Mouse (Mus musculus) layer of hippocampus, postnatal 25 days (tissue): ENCODE data around the gene Clrn2. TPM values are rescaled to one million over a fixed set of nuclear protein-coding genes. Genes with fewer than 3 reads are reported as not detected.

Experiments
- DNase-seq, 2 experiments: peaks; one replicate each; pipeline ENCODE4 v3.0.0; 2022; ENCODE audit warnings: mixed read lengths in 2 of 2, low spot score in 1 of 2; ENCODE audit errors: extremely low spot score in 1 of 2
- total RNA-seq, 2 experiments: library from RNA; stranded (reverse); gene quantifications; 2 replicates each; pipeline ENCODE4 v1.2.3; 2021

The Clrn2 gene
- total RNA-seq, 2 experiments from 2014 or later = 0.49 to 0.94 TPM

DNA sequence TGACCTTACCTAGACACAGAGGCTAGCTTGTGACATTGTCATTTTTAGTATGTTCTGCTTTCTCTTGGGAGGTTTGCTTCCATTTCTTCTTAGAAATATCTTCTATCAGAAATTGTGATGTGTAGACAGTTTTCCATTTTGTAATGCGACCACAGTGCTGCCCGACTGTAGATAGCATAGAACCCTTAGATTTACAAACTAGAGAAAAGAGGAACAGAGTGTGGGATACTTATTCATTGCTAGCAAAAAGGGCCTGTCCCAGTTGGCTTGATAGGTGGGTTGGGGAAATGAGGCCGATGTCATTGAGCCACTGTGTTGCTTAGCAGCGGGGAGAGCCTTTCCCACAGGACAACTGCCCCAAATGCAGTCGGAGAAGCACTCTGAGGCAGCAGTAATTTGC is 44.0 kb downstream of the Clrn2 start:
- DNase-seq = no peak

DNA sequence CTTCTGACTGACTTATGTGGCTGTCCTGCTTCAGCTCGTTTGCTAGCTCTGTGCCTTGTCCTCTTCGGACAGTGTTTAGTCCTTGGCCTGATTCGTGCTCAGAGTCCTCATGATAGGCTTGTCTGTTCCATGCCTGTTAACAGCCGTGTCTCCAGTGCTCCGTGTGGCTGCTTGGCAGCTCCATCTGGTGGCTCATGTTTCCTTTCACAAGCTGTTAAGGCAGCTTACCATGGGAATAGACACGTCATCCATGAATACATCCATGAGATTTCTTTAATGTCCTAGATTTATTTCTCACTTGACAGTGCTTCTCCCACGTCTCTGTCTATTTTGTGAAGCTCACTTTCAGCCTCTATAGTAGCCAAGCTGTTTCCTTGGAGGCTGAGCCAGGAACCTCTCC is 56.5 kb downstream of the Clrn2 start:
- DNase-seq = no peak

DNA sequence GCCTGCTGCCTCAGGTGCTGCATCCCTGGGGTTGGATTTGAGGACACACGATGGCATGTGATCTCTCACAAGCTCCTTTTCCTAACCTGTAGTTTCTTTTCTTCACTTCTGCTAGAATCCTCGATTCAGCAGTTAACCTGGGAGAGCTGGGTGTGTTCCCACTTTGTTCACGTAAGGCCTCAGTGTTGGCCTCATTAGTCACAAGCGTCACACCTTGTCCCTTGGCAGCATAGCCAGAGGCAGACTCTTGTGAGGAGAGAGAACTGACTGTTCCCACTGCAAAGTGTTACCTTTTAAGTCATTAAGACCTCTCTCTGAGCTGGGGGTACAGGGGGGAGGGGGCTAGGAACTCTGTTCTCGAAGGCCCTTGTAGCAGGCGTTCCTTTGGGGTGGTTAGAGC is 59.4 kb downstream of the Clrn2 start:
- no peak for DNase-seq

DNA sequence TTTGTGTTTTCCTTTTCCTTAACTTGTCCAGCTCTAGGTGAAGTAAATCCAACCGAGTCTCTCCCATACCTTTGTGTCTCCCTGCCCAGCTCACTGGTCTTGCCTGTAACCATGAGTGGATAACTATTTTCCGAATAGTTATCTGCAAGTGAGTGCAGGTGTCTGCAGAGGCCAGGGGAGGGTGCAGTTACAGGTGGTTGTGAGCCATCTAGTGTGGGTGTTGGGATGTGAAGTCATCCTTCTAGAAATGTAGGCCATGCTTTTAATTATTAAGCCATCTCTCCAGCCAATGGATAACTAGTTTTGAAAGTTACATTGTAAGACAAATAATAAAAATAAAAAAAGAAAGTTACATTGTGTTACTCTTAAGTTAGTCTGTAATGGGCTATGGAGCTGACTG is 60.0 kb downstream of the Clrn2 start:
- DNase-seq = no peak

Other genes starting within 250 kb of the Clrn2 start
- 100 to 1,000 TPM; 119 to 140 TPM for gene Qdpr, start 3.5 kb upstream of the Clrn2 start, total RNA-seq
- 10 to 100 TPM; 53.3 to 59.2 TPM for gene Lap3, start 39.6 kb downstream of the Clrn2 start, total RNA-seq
- 100 to 1,000 TPM in 1 of 2 experiments, 10 to 100 TPM in 1; 99.3 to 110 TPM for gene Med28, start 66.5 kb downstream of the Clrn2 start, total RNA-seq
- 1 to 10 TPM; 6.1 to 9.2 TPM for gene Fam184b, start 185.9 kb downstream of the Clrn2 start, total RNA-seq
- gene Ncapg, start 216.2 kb downstream of the Clrn2 start, total RNA-seq = 1 to 10 TPM in 1 of 2 experiments, under 1 TPM in 1; 0.54 to 1.1 TPM